Mouse (Mus musculus) G1E (cell line): ENCODE results near the gene Naaa. TPM values are rescaled to one million over a fixed set of nuclear protein-coding genes. Genes with fewer than 3 reads are reported as not detected.

Experiments used
- ATAC-seq: 2 replicates; pipeline ENCODE4 v1.8.0; 2016; ENCODE audit warnings: mild to moderate bottlenecking; ENCODE audit not compliant: insufficient number of reproducible peaks, poor library complexity, low FRiP score, severe bottlenecking; ENCODE audit errors: extremely low read depth
- DNase-seq: peaks from one replicate; pipeline ENCODE4 v3.0.0; 2012; ENCODE audit warnings: low spot score
- H3K27me3 ChIP-seq: 2 replicates; pipeline ENCODE4 v1.6.1; 2012; ENCODE audit warnings: mild to moderate bottlenecking, low read length, inconsistent platforms; ENCODE audit not compliant: insufficient read depth
- H3K36me3 ChIP-seq: replicated peaks from 2 replicates; pipeline ENCODE3; 2012; ENCODE audit warnings: mild to moderate bottlenecking, inconsistent platforms
- H3K4me1 ChIP-seq: 2 replicates; pipeline ENCODE4 v1.6.1; 2012; ENCODE audit warnings: low read depth, low read length, inconsistent platforms, mixed read lengths; ENCODE audit not compliant: insufficient read depth
- H3K4me3 ChIP-seq: 2 replicates; pipeline ENCODE4 v1.5.1; 2012; ENCODE audit warnings: low read depth, mild to moderate bottlenecking, inconsistent platforms, low read length, moderate library complexity, mixed read lengths
- H3K9me3 ChIP-seq: replicated peaks from 2 replicates; pipeline ENCODE4 v1.6.1; 2012; ENCODE audit warnings: inconsistent platforms
- CTCF ChIP-seq: IDR thresholded peaks from 2 replicates; pipeline ENCODE4 v1.5.1; 2012; ENCODE audit warnings: low read depth, low read length, inconsistent platforms, mixed read lengths
- GATA1 ChIP-seq: IDR thresholded peaks from 2 replicates; pipeline ENCODE4 v1.6.1; 2012; ENCODE audit warnings: borderline replicate concordance, low read length, inconsistent platforms, mixed read lengths
- GATA2 ChIP-seq: IDR thresholded peaks from 2 replicates; pipeline ENCODE4 v1.6.1; 2012; ENCODE audit warnings: low read depth, low read length, inconsistent platforms, borderline replicate concordance
- POLR2AphosphoS5 ChIP-seq: IDR thresholded peaks from 2 replicates; pipeline ENCODE4 v1.6.1; 2012; ENCODE audit warnings: low read depth, low read length, inconsistent platforms; ENCODE audit not compliant: insufficient replicate concordance
- TAL1 ChIP-seq: conservative IDR thresholded peaks from 2 replicates; pipeline ENCODE4 v1.6.1; 2012; ENCODE audit warnings: low read depth, low read length, inconsistent platforms, mixed read lengths
- polyA plus RNA-seq: library from polyadenylated mRNA; stranded (reverse); fragments of >175 nt; gene quantifications from 2 replicates; pipeline ENCODE4 v1.2.3, GENCODE M21; 2012
- total RNA-seq, 2 experiments: library from RNA; stranded (forward) in 1 of 2; stranded (reverse) in 1 of 2; fragments of 200-1000 nt in 1 of 2; fragments of >200 nt in 1 of 2; fragmentation: Nextera tagmentation in 1 of 2; gene quantifications; 2 replicates each; pipeline ENCODE4 v1.2.3; 2014 to 2017

Naaa gene
- total and polyA plus RNA-seq, 3 experiments: 6.9 to 22.4 (median 15.1) TPM

DNA sequence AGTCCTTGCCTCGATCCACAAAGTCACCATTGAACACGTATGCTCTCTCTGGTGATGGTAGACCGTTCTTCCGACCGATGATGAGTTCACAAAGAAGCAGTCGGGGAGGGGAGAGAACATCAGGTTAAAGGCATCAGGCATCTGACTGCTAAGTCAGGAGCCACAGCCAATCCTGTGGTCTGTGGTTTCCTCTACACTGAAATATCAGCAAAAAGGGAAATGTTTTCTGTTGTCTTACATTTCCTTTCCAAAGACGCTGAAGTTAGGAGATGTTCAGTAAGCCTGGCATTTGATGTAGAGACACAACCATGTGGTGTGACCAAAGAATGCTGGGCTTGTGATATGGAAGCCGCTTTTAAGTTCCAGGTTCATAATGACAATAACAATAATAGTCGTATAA is 32.5 kb downstream of the Naaa start:
- ATAC-seq (peak; percentile 68), DNase-seq (peak; percentile 44)
- no peak for TF ChIP-seq GATA1
- TF ChIP-seq POLR2AphosphoS5: no peak
- no peak for TF ChIP-seq GATA2
- no peak for TF ChIP-seq TAL1
- no peak for TF ChIP-seq CTCF
- Histone ChIP-seq H3K9me3 (no peaks in the 10 kb centered on the region), H3K27me3 (peaks cover 24% of the 10 kb centered on the region; the same call in 1 of the 2 replicates), H3K4me3 (no peak overlapping the region), H3K36me3 (no peaks in the 10 kb centered on the region), H3K4me1 (peaks cover 13% of the 10 kb centered on the region)

DNA sequence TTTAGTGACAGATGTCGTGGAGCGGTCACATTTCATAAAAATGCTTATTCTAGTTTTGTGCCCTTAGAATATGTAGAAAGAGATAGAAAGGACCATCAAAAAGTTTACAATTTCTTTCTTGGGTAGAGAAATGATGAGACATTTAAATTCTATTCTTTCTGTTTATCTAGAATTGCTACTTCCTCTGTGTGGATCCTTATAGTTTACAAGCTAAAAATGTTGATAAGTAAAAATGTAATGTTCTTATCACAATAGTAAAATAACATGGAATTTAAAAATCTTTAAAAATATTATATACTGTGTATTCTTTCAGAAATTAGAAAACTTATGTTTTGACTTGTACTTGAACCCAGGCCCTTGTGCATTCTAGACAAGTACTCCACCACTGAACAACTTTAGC is 33.1 kb downstream of the Naaa start:
- DNase-seq: no peak
- H3K4me1 ChIP-seq: peaks cover 13% of the 10 kb centered on the region

DNA sequence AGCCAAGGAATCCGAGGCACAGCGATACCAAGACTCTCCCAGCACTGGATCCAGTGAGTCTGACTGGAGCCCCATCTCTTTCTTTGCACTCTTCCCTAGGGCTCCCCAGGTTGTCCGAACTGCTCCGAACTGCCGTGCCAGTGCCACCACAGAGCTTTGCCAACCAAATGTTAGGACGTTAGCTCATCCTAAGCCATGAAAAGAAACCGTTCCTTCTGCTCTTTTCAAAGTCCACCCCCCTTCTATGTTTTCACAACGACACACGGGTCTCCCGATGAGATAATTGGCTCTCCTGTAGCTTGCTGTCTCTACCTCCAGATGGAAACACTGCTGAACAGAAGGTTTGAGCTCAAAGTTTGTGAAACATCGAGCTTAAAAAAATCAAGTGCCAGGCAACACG is 37.2 kb downstream of the Naaa start:
- ATAC-seq (no peak), DNase-seq (no peak)
- H3K36me3 ChIP-seq: no peaks in the 10 kb centered on the region
- H3K4me3 ChIP-seq: no peak overlapping the region
- TF ChIP-seq GATA2 (no peak), TAL1 (no peak), CTCF (no peak), GATA1 (no peak), POLR2AphosphoS5 (no peak)
- peaks cover 16% of the 10 kb centered on the region for H3K4me1 ChIP-seq
- no peaks in the 10 kb centered on the region for H3K9me3 ChIP-seq
- H3K27me3 ChIP-seq: peaks cover 6% of the 10 kb centered on the region; the same call in 1 of the 2 replicates

More for the DNA sequence above, 33.1 kb downstream of the Naaa start:
- Histone ChIP-seq H3K27me3 (peaks cover 21% of the 10 kb centered on the region; the same call in 1 of the 2 replicates), H3K36me3 (no peaks in the 10 kb centered on the region), H3K4me3 (no peak overlapping the region), H3K9me3 (no peaks in the 10 kb centered on the region)
- no peak for TF ChIP-seq GATA1
- TF ChIP-seq TAL1: no peak
- no peak for ATAC-seq

DNA sequence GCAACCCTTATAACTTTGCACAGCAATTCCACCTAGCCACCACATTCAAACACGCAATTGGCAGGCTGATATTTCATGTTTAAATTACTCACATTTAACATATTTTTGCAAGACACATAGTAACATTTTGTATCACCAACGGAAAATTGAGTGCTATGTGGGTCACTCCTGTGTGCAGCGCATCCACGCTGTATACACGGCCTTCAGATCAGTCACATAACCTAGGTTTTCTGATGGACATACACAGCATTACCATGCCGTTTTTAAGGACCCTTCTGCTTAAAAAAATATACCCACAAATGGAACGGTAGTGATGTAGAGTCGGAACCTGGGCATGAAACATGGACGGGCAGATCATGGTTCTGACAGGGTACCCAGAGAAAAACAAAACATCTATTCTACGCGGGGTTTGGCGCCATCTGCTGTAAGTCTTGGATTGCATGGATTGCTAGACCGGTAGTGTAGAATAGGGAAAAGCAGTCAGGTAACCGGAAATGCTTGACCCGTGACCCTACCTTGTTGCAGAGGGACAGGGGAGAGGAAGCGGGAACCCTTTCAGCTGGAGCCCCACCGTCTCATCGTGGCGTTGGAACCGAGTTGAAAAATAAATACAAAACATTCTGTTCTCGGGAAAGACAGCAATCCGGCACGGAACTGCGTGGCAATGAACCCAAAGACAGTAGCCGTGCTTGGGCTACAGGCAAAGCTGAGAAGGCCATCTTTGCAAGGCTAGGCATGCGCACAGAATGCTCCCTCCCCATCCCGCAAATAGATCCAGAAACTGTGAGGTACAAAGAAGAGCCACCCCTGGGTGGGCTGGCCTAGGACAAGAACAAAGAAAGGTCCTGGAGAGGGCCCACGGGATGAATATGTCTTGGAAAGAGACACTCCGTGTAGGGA is 38.4 kb downstream of the Naaa start:
- ATAC-seq: no peak
- H3K9me3 ChIP-seq: no peaks in the 10 kb centered on the region

DNA sequence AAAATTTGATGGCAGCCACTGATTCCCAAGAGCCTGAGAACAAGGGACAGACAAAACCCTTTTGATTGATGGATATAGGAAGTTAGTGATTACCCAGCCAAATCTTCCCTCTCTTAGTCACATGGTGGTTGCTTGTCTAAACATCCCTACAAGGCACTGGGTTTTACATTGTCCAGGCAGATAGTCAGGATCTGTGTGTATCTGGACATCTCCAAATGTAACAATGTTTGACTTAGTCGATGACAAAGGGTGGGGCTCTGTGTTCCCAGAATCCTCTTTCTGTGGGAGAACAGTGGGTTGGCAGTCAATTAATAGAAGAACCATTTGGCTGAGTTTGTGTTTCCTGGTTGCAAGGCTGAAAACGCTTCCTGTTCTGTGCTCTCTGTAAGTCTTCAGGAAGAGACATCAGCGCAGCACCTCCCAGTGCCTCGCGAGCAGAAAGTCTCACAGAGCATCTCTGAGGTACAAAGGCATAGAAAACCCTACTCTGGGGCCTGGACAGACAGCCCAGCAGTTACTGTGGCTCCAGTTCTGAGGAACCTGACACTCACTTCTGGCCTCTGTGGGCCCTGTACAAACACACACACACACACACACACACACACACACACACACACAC is 42.9 kb downstream of the Naaa start:
- TF ChIP-seq POLR2AphosphoS5 (no peak), TAL1 (no peak), CTCF (no peak), GATA1 (no peak), GATA2 (no peak)
- ATAC-seq (no peak), DNase-seq (no peak)
- Histone ChIP-seq H3K27me3 (peaks cover 28% of the 10 kb centered on the region), H3K4me1 (peaks cover 15% of the 10 kb centered on the region), H3K36me3 (no peaks in the 10 kb centered on the region), H3K9me3 (no peaks in the 10 kb centered on the region), H3K4me3 (no peak overlapping the region)

More for the DNA sequence above, 38.4 kb downstream of the Naaa start:
- no peaks in the 10 kb centered on the region for H3K36me3 ChIP-seq
- peaks cover 9% of the 10 kb centered on the region for H3K4me1 ChIP-seq
- no peak overlapping the region for H3K4me3 ChIP-seq
- no peak for TF ChIP-seq TAL1
- no peak for TF ChIP-seq GATA2
- no peak for TF ChIP-seq GATA1
- TF ChIP-seq CTCF: no peak
- DNase-seq: peak; percentile 23
- H3K27me3 ChIP-seq: peaks cover 14% of the 10 kb centered on the region; the same call in 1 of the 2 replicates

DNA sequence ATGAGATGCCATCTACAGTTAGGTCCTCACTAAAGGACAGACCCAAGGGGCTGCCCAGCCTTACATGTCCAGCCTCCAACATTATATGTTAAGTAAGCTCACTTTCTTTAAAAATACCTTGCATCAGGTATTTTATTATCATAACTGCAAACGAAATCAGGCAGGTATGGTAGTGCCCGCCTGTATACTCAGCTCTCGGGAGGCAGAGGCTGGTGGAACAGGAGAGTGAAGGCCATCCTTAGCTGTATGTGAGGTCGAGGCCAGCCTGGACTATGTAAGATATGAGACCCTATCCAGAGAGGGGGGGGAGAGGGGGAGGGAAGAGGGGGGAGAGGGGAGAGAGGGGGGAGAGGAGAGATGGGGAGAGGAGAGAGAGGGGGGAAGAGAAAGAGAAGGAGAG is 44.6 kb downstream of the Naaa start:
- ATAC-seq: no peak
- peaks cover 30% of the 10 kb centered on the region for H3K27me3 ChIP-seq
- H3K9me3 ChIP-seq: no peaks in the 10 kb centered on the region
- DNase-seq: no peak
- no peaks in the 10 kb centered on the region for H3K36me3 ChIP-seq
- H3K4me1 ChIP-seq: peaks cover 9% of the 10 kb centered on the region
- H3K4me3 ChIP-seq: no peak overlapping the region
- TF ChIP-seq GATA2 (no peak), CTCF (no peak), GATA1 (no peak), POLR2AphosphoS5 (no peak), TAL1 (no peak)
